Comparison of ENCODE assay signal across 17 mouse cellular contexts in genomic region chr8:110958135-110958534, GRCm38 (mm10). TPM values are rescaled to one million over a fixed set of nuclear protein-coding genes. Genes with fewer than 3 reads are reported as not detected.
DNase-seq lines count a peak whose midpoint lies in the region; ATAC-seq lines count a peak whose summit lies in the region.
"Had no signal": no experiment of that assay in that cellular context is flagged by ENCODE, and none has a peak within 500 bp of the region (broad histone marks: within the 10 kb centered on the region; RNA-seq: fewer than 3 reads in every experiment).

No protein-coding gene starts in this region.

- H3K36me3 ChIP-seq in hindbrain, embryonic 14.5 days (replicated peaks; ENCODE audit: control insufficient read depth, insufficient read depth): peaks cover 50% of the 10 kb centered on the region
- peaks cover 15% of the 10 kb centered on the region for H3K36me3 ChIP-seq in hindbrain, embryonic 16.5 days (ENCODE audit: control insufficient read depth, insufficient read depth, low read length)
- peaks cover 22% of the 10 kb centered on the region for H3K36me3 ChIP-seq in liver, embryonic 11.5 days (ENCODE audit: control insufficient read depth, insufficient read depth, low read length)

- no peaks in the 10 kb centered on the region for H3K27me3 ChIP-seq in hindbrain, embryonic 14.5 days (ENCODE audit: control insufficient read depth, insufficient read depth, low read length)
- H3K27me3 ChIP-seq in hindbrain, embryonic 16.5 days (replicated peaks; ENCODE audit: control insufficient read depth, insufficient read depth, low read length): no peaks in the 10 kb centered on the region
- H3K27me3 ChIP-seq in liver, embryonic 11.5 days (replicated peaks; ENCODE audit: control insufficient read depth, insufficient read depth, low read length): no peaks in the 10 kb centered on the region
- H3K27me3 ChIP-seq: embryonic facial prominence, embryonic 13.5 days; forebrain, embryonic 12.5 days; heart, embryonic 13.5 days; kidney, embryonic 15.5 days had no signal

- no peak for ATAC-seq in hindbrain, embryonic 14.5 days (ENCODE audit: low FRiP score)
- no peak for ATAC-seq in hindbrain, embryonic 16.5 days
- ATAC-seq in liver, embryonic 11.5 days (replicated peaks; ENCODE audit: low FRiP score): no peak
- ATAC-seq: forebrain, postnatal 0 days had no signal

- H3K27ac ChIP-seq in hindbrain, embryonic 14.5 days: no peak overlapping the region
- no peak overlapping the region for H3K27ac ChIP-seq in hindbrain, embryonic 16.5 days (ENCODE audit: low read depth, low read length)
- no peak overlapping the region for H3K27ac ChIP-seq in liver, embryonic 11.5 days (ENCODE audit: low read depth, low read length)
- H3K27ac ChIP-seq: embryonic facial prominence, embryonic 13.5 days; forebrain, embryonic 12.5 days; heart, embryonic 13.5 days; kidney, embryonic 15.5 days had no signal

- no peak overlapping the region for H3K9ac ChIP-seq in hindbrain, embryonic 14.5 days
- no peak overlapping the region for H3K9ac ChIP-seq in hindbrain, embryonic 16.5 days (ENCODE audit: low read depth, low read length)
- H3K9ac ChIP-seq in liver, embryonic 11.5 days (ENCODE audit: low read depth, low read length): no peak overlapping the region
- H3K9ac ChIP-seq: embryonic facial prominence, embryonic 13.5 days; forebrain, embryonic 12.5 days; forebrain, postnatal 0 days; heart, embryonic 13.5 days; kidney, embryonic 15.5 days had no signal

- DNase-seq in hindbrain, embryonic 14.5 days (ENCODE audit: low spot score): peak; percentile 20
- peak; percentile 55 for DNase-seq in cerebellum, adult 8-10 months
- peak; percentile 50 to 60 for DNase-seq in cerebellum, postnatal 14 days
- no peak for DNase-seq in adrenal gland, postnatal 14 days
- no peak for DNase-seq in kidney, adult 11 months
- DNase-seq in liver, embryonic 11.5 days (ENCODE audit: low spot score): no peak
- DNase-seq: adrenal gland, postnatal 10 days; forebrain, postnatal 0 days; gastrocnemius, postnatal 14 days; heart, postnatal 36 days; kidney, adult 18-20 months had no signal

- no peaks in the 10 kb centered on the region for H3K4me1 ChIP-seq in hindbrain, embryonic 14.5 days (replicated peaks; ENCODE audit: control insufficient read depth, insufficient read depth, low read length)
- H3K4me1 ChIP-seq in hindbrain, embryonic 16.5 days (ENCODE audit: control insufficient read depth, insufficient read depth, low read depth, low read length): peaks cover 7% of the 10 kb centered on the region
- no peaks in the 10 kb centered on the region for H3K4me1 ChIP-seq in liver, embryonic 11.5 days (replicated peaks; ENCODE audit: control insufficient read depth, insufficient read depth, low read length)
- H3K4me1 ChIP-seq: heart, embryonic 13.5 days had no signal

- H3K4me3 ChIP-seq in hindbrain, embryonic 14.5 days (replicated peaks; ENCODE audit: low read length): no peak overlapping the region
- H3K4me3 ChIP-seq in hindbrain, embryonic 16.5 days (ENCODE audit: low read length): no peak overlapping the region
- H3K4me3 ChIP-seq in liver, embryonic 11.5 days (ENCODE audit: low read depth, low read length): no peak overlapping the region
- H3K4me3 ChIP-seq: embryonic facial prominence, embryonic 13.5 days; forebrain, embryonic 12.5 days; heart, embryonic 13.5 days; kidney, embryonic 15.5 days had no signal

- H3K4me2 ChIP-seq in hindbrain, embryonic 14.5 days (replicated peaks): no peak overlapping the region
- no peak overlapping the region for H3K4me2 ChIP-seq in hindbrain, embryonic 16.5 days (ENCODE audit: low read length)
- no peak overlapping the region for H3K4me2 ChIP-seq in liver, embryonic 11.5 days
- H3K4me2 ChIP-seq: embryonic facial prominence, embryonic 13.5 days; forebrain, embryonic 12.5 days; heart, embryonic 13.5 days; kidney, embryonic 15.5 days had no signal

- 94% methylated on average over 5 of the region's 5 CpGs for WGBS in hindbrain, embryonic 14.5 days
- WGBS in hindbrain, embryonic 16.5 days: 90% methylated on average over 5 of the region's 5 CpGs
- 92% methylated on average over 5 of the region's 5 CpGs for WGBS in liver, embryonic 11.5 days

- H3K9me3 ChIP-seq in hindbrain, embryonic 14.5 days (ENCODE audit: control insufficient read depth, low read length): no peaks in the 10 kb centered on the region
- H3K9me3 ChIP-seq in hindbrain, embryonic 16.5 days (ENCODE audit: control insufficient read depth, low read length): no peaks in the 10 kb centered on the region
- no peaks in the 10 kb centered on the region for H3K9me3 ChIP-seq in liver, embryonic 11.5 days (ENCODE audit: control insufficient read depth, low read length)
- H3K9me3 ChIP-seq: embryonic facial prominence, embryonic 13.5 days; forebrain, embryonic 12.5 days; G1E; heart, embryonic 13.5 days; kidney, embryonic 15.5 days had no signal

RNA-seq across cellular contexts. Expression of gene St3gal2, which starts 38.4 kb away (rescaled TPM):
- polyA plus RNA-seq in hindbrain, embryonic 14.5 days (2014; fragmentation: Nextera tagmentation; extraction: Ambion mirVana): 17.6 and 18.3 TPM in 2 replicates
- polyA plus RNA-seq in hindbrain, embryonic 16.5 days (2015; fragmentation: Nextera tagmentation; extraction: Ambion mirVana): 23.5 and 26.5 TPM in 2 replicates
- total RNA-seq in adrenal gland, postnatal 14 days (2021): 18.5 and 21.6 TPM in 2 replicates
- 21.9 and 22.0 TPM in 2 replicates for polyA plus RNA-seq in liver, embryonic 11.5 days (2014; fragmentation: Nextera tagmentation; extraction: Ambion mirVana)

RNA-seq across cellular contexts. Expression of gene Ddx19a, which starts 39.5 kb away (rescaled TPM):
- polyA plus RNA-seq in hindbrain, embryonic 14.5 days (2014; fragmentation: Nextera tagmentation; extraction: Ambion mirVana): 13.0 and 13.3 TPM in 2 replicates
- 10.1 and 12.8 TPM in 2 replicates for polyA plus RNA-seq in hindbrain, embryonic 16.5 days (2015; fragmentation: Nextera tagmentation; extraction: Ambion mirVana)
- total RNA-seq in adrenal gland, postnatal 14 days (2021): 47.4 and 54.0 TPM in 2 replicates
- 35.0 TPM in 2 replicates for polyA plus RNA-seq in liver, embryonic 11.5 days (2014; fragmentation: Nextera tagmentation; extraction: Ambion mirVana)

RNA-seq across cellular contexts. Expression of gene Fuk, which starts 55.8 kb away (rescaled TPM):
- 5.0 and 5.8 TPM in 2 replicates for polyA plus RNA-seq in hindbrain, embryonic 14.5 days (2014; fragmentation: Nextera tagmentation; extraction: Ambion mirVana)
- polyA plus RNA-seq in hindbrain, embryonic 16.5 days (2015; fragmentation: Nextera tagmentation; extraction: Ambion mirVana): 7.2 and 8.1 TPM in 2 replicates
- total RNA-seq in adrenal gland, postnatal 14 days (2021): 7.6 and 10.4 TPM in 2 replicates
- polyA plus RNA-seq in liver, embryonic 11.5 days (2014; fragmentation: Nextera tagmentation; extraction: Ambion mirVana): 6.8 and 9.0 TPM in 2 replicates

Comparison
In these comparisons a context has a peak if more than half of its experiments do, and no peak if none do; other contexts are left out.
1. DNase-seq: peak in hindbrain, embryonic 14.5 days (single experiment), cerebellum, adult 8-10 months (single experiment) and cerebellum, postnatal 14 days (2 of 2); none in adrenal gland, postnatal 14 days (single experiment), kidney, adult 11 months (single experiment) and liver, embryonic 11.5 days (single experiment).